Mouse (Mus musculus) 3T3-L1 (cell line): ENCODE measurements at regions not wholly inside any gene's neighbourhood (a gene's known extent, or its start where the extent isn't known, plus 50 kb on each side); places are given as distances from the start of the nearest gene placed in this dataset.

ENCODE experiments used
- DNase-seq: peaks from one replicate; pipeline ENCODE4 v3.0.0-alpha.2; 2015; ENCODE audit warnings: low read depth, low spot score

GRCm38 (mm10) chr1:183504103-183504841, 86.3 kb downstream of the Hhipl2 start:
- no peak for DNase-seq

GRCm38 (mm10) chr1:183507893-183508292, 89.9 kb downstream of the Hhipl2 start:
- DNase-seq, result no peak

- DNase-seq, result no peak
Measured at GRCm38 (mm10) chr1:183510759-183511158, 92.7 kb downstream of the Hhipl2 start.

GRCm38 (mm10) chr1:183513876-183514275, 95.9 kb downstream of the Hhipl2 start:
- no peak for DNase-seq

- DNase-seq, result no peak
Measured at GRCm38 (mm10) chr1:183514281-183514983, 96.4 kb downstream of the Hhipl2 start.

GRCm38 (mm10) chr1:183514984-183515287, 96.9 kb downstream of the Hhipl2 start:
- no peak for DNase-seq

- DNase-seq, result peak; percentile 30
Measured at GRCm38 (mm10) chr1:183516167-183516566, 98.2 kb downstream of the Hhipl2 start.

GRCm38 (mm10) chr1:183517236-183517635, 99.2 kb downstream of the Hhipl2 start:
- DNase-seq, result no peak

- DNase-seq, result no peak
Measured at GRCm38 (mm10) chr1:183521569-183521968, 103.6 kb downstream of the Hhipl2 start.

- no peak for DNase-seq
Measured at GRCm38 (mm10) chr1:183533386-183533785, 115.4 kb downstream of the Hhipl2 start.

- DNase-seq, result peak; percentile 18
Measured at GRCm38 (mm10) chr1:183548752-183549387, 130.9 kb downstream of the Hhipl2 start.

GRCm38 (mm10) chr1:183552617-183553016, 134.6 kb downstream of the Hhipl2 start:
- DNase-seq, result peak; percentile 23

- DNase-seq, result no peak
Measured at GRCm38 (mm10) chr1:183553219-183553618, 135.2 kb downstream of the Hhipl2 start.

- DNase-seq, result no peak
Measured at GRCm38 (mm10) chr1:183562853-183563252, 144.8 kb downstream of the Hhipl2 start.

GRCm38 (mm10) chr1:183573621-183574585, 155.9 kb downstream of the Hhipl2 start:
- DNase-seq, result peak; percentile 99

GRCm38 (mm10) chr1:183584861-183585260, 166.8 kb downstream of the Hhipl2 start:
- peak; percentile 54 for DNase-seq

GRCm38 (mm10) chr1:183586406-183586805, 168.4 kb downstream of the Hhipl2 start:
- peak; percentile 15 for DNase-seq

- DNase-seq, result no peak
Measured at GRCm38 (mm10) chr1:183595306-183595705, 177.3 kb downstream of the Hhipl2 start.

GRCm38 (mm10) chr1:183600466-183600865, 182.5 kb downstream of the Hhipl2 start:
- DNase-seq, result peak; percentile 15

GRCm38 (mm10) chr1:183611966-183612694, 194.1 kb downstream of the Hhipl2 start:
- no peak for DNase-seq
